Mouse (Mus musculus) neural tube, embryonic 13.5 days (tissue): ENCODE data around the gene Pttg1. TPM values are rescaled to one million over a fixed set of nuclear protein-coding genes. Genes with fewer than 3 reads are reported as not detected.

Experiments used
- microRNA counts: library from miRNA; unstranded; fragments of <30 nt; microRNA quantifications from one replicate; lab custom pipeline; 2016
- microRNA-seq: library from miRNA; unstranded; fragments of <30 nt; microRNA quantifications from one replicate; pipeline ENCODE4, GENCODE M21; 2016
- polyA plus RNA-seq: library from polyadenylated mRNA; unstranded; fragments of >200 nt; fragmentation: Nextera tagmentation; extraction: Ambion mirVana; gene quantifications from 2 replicates; pipeline ENCODE4 v1.2.1, GENCODE M21; 2015

Gene Pttg1
- polyA plus RNA-seq, 1 experiment from 2014 or later = 51.6 TPM

MicroRNAs within 50 kb of the gene (microRNA counts, 519-probe panel; counts per million panel counts)
- 3,423 counts per million, percentile 46 among the panel's probes with 10 or more counts for microRNA mmu-miR-146a (lab: Ali Mortazavi, UCI)

Small RNAs within 50 kb of the gene (microRNA-seq; reads per million reads assigned to microRNA genes)
- gene Mir146 = 32.9 reads per million, percentile 39 among the genes with 10 or more reads in this experiment

Other genes with a start within 250 kb of the Pttg1 start
- 66.8 and 68.2 TPM in 2 replicates for gene Slu7, start 7.5 kb upstream of the Pttg1 start, polyA plus RNA-seq
- gene C1qtnf2, start 48.0 kb upstream of the Pttg1 start, polyA plus RNA-seq = 12.5 and 12.8 TPM in 2 replicates
- gene Ccnjl, start 102.5 kb upstream of the Pttg1 start, polyA plus RNA-seq = 20.9 and 26.7 TPM in 2 replicates
- 7.1 and 7.3 TPM in 2 replicates for gene 4933415A04Rik, start 160.8 kb upstream of the Pttg1 start, polyA plus RNA-seq
- gene Fabp6, start 175.3 kb upstream of the Pttg1 start, polyA plus RNA-seq = not detected in 2 replicates